Mouse (Mus musculus) left cerebral cortex, adult 9 months (tissue): ENCODE measurements around the gene Sult6b2.
A peak's percentile ranks its signal among the peaks of the same experiment; 100 is the strongest.

Source experiments
- DNase-seq, 2 experiments: peaks; one replicate each; pipeline ENCODE4 v3.0.0; 2022; ENCODE audit warnings: low spot score in 2 of 2

The Sult6b2 gene

GRCm38 (mm10) chr6:142779045-142779811 lies 25.1 kb downstream of the Sult6b2 start:
- peak in 1 of 2 experiments; percentile 65 for DNase-seq

DNA sequence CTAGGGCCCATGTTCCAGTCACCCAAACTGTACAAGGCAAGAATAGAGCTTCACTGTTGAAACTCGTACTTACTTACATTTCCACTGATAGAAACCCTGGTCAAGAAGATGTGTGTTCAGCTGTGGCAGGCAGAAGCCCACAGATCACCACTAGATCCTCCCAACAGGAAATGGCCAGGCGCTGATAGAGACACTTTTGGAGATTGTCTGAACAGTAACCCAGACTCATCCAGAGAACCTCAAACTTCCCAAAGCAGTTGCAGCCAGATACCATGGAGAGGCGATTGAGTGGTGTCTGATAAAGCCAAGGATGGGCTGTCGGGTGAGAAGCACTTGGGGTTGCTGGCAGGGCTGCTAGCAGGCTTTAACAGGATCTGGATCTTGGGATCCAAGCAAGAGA lies 27.4 kb downstream of the Sult6b2 start:
- DNase-seq, result no peak

- no peak for DNase-seq
Observed at GRCm38 (mm10) chr6:142773566-142773965, 30.7 kb downstream of the Sult6b2 start.

GRCm38 (mm10) chr6:142771643-142772042 lies 32.7 kb downstream of the Sult6b2 start:
- no peak for DNase-seq

DNA sequence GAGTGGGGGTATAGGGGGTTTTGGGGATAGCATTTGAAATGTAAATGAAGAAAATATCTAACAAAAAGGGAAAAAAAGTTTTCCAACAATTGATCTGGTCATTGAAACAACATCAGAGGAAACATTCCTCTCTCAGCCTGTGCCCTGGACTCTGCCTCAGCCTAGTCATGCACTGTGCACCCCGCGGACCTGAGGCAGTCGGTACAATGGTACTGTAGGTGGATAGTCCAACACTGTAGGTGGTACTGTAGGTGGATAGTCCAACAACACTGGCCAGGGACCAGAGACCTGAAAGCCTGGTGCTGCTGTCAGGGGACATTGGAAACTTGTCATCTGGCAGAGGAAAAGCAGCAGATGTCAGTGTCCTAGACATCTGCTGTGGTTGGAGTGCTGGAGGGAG lies 34.4 kb downstream of the Sult6b2 start:
- DNase-seq, result no peak

GRCm38 (mm10) chr6:142767305-142767704 lies 37.0 kb downstream of the Sult6b2 start:
- no peak for DNase-seq

DNA sequence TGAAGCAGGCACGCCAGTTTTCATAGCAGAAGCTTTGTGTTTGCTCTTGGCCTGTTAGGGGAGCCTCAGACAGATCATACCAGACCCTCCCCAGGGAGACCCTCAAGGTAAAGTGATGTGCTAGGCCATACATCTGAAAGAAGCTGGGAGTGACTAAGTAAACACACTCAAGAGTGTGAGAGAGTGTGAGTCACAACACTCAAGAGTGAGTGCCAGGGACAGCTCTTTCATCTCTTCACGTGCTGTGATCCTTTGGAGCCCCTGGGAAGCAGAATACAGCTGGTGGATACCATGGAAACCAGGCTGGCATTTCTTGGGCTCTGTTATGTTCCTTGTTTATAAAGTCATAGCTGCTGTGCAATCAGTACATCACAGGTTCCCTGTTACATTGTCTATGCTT lies 39.4 kb downstream of the Sult6b2 start:
- DNase-seq, result no peak

DNA sequence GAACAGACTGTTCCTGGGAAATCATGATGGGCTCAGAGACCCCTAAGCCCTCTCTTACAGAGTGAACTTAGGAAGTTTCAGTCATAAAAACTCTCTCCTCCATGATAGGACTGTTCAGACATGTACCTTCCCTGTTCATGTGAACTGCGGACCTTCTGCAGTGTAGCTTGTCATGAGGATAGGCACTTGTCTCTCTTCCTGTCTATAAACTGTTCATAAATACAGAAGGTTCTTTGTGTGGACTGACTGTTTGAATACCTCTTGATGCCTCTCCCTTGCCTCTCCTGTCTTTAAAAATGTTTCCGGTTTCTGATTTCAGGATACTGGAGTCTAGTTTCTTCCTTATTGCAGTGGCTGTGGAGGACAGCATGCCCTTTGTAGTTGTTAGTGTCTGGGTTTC lies 44.7 kb downstream of the Sult6b2 start:
- no peak for DNase-seq

DNA sequence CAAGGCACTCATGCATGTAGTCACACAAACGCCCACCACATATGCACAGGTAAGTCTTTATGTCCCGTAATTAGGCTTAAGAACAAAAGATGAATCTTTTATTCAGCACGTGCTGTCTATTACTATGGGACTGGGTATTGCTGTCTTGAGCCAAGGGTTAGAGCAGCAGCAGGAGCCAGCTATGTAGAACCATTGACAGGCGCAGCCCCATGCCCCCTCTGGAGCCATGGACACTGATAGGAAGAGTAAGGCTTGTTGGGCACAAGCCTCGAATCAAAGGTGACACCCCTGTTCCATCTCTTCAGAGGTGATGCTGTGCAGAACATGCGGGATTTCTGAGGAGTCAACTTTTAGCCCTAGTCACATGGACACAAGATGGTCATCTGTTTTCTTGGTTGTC lies 45.7 kb downstream of the Sult6b2 start:
- no peak for DNase-seq

GRCm38 (mm10) chr6:142757976-142758375 lies 46.3 kb downstream of the Sult6b2 start:
- no peak for DNase-seq

GRCm38 (mm10) chr6:142757334-142757965 lies 46.9 kb downstream of the Sult6b2 start:
- DNase-seq, result no peak

GRCm38 (mm10) chr6:142756507-142757333 lies 47.6 kb downstream of the Sult6b2 start, which contains the start of gene Cmas:
TSS of gene Cmas (plus strand) at chr6:142756686.
- DNase-seq, result peak; percentile 80 to 93

GRCm38 (mm10) chr6:142752331-142753246 lies 51.7 kb downstream of the Sult6b2 start:
- DNase-seq, result no peak

- DNase-seq, result no peak
Observed at GRCm38 (mm10) chr6:142751365-142751764, 52.9 kb downstream of the Sult6b2 start.

DNA sequence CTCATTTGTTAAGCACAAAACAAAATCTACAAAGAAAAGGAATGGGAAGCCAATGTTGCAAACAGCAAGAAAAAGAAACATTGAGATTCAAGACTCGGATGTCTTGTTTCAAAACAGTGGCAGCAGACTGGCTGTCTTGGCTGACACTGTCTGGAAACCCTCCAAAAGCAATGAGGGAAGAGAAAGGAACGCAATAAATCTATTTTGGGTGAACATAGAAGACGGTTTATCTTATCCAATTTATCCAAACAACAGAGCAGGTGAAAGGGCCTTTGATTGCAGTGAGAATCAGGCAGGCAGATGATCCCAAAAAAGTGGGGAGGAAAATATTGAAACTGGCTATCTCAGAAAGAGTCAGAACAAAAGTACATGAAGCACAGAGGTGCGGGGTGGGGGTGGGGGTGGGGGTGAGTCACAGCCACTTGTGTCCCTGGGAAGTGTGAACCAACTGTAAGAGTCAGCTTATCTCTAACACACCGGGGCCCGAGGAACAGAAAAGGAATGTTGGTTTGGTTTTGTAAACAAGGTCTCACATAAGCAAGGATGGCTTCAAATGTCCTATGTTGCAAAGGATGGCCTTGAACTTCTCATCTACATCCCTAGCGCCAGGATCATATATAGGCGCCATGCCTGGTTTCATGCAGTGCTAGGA lies 56.1 kb downstream of the Sult6b2 start:
- no peak for DNase-seq

DNA sequence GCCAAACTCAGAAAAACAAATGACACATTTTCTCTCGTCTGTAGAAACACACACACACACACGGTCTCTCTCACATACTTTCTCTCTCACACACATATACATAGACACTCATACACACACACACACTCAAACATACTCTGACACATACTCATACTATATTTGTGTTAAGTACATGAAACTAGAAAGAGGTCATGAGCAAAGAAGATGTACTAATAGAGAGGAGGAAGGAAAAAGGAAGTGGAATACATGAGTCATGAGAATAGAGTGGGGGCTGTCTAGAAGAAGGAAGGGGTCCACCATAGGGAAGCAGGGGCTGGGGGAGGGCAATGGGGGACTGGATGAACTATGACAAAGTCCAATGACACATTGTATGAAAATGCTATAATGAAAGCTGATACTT lies 57.1 kb downstream of the Sult6b2 start:
- DNase-seq, result no peak

- DNase-seq, result no peak
Observed at GRCm38 (mm10) chr6:142746765-142747164, 57.5 kb downstream of the Sult6b2 start.

DNA sequence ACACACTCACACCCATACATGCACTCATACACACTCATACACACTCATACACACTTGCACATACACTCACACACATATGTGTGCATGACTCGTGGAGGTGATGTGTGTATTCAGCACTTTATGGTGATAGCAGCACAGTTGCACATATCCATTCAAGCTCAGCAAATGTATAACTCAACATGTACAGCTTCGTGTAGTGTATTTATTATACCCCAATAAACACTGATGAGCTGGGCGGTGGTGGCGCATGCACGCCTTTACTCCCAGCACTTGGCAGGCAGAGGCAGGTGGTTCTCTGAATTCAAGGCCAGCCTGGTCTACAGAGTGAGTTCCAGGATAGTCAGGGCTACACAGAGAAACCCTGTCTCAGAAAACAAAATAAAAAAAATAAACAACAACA lies 58.8 kb downstream of the Sult6b2 start:
- DNase-seq, result no peak

DNA sequence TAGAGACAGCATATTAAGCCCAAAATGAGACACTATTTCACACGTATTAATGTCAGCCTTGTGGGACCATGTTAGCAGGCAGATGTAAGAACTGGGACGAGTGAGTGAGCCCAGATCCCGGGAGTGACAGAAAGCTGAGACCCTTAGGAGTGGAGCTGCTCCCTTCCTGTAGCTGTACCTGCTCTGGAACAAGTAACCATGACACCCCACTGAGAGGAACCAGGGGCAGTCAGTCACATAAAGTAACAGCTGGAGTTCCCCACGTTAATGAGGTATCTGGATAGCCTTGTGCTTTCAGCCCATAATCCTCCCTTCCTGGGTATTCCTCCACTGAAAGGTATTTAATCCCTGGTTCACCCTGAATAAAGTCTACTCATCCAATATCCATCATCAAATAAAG lies 61.1 kb downstream of the Sult6b2 start:
- DNase-seq, result no peak

GRCm38 (mm10) chr6:142741763-142742162 lies 62.5 kb downstream of the Sult6b2 start:
- no peak for DNase-seq

DNA sequence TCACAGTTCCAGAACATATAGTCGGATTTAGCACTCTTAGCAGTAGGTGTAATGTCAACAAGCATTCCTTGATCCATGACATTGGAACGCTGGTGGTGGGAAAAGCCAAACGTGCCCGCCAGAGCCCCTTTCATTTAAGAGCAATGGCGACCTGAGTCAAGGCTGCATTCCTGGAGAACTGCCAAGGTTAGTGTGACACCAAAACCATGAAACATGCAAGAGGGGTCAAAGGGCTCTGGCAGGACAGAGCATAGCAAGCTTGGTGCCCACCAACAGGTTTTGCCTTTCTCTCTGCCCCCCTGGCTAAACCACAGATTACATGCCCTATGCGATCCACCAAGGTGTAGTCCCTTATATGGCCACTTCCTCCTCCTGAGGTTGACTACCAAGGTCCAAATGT lies 65.7 kb downstream of the Sult6b2 start:
- no peak for DNase-seq
